Mouse (Mus musculus): ENCODE measurements at regions not wholly inside any gene's neighbourhood (a gene's known extent, or its start where the extent isn't known, plus 50 kb on each side); places are given as distances from the start of the nearest gene placed in this dataset.

DNA sequence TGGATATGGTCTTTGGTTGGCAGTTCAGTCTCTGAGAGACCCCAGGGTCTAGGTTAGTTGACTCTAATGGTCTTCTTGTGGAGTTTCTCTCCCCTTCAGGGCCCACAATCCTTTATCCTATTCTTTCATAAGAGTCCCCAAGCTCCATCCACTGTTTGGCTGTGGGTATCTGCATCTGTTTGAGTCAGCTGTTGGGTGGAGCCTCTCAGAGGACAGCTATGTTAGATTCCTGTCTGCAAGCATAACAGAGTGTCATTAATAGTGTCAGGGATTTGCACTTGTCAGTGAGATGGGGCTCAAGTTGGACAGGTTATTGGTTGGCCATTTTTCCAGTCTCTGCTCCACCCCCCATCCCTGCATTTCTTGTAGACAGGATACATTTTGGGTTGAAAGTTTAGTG is 306.9 kb upstream of the Eif4g2 start:
- no peaks in the 10 kb centered on the region for H3K36me3 ChIP-seq (ENCODE audit: control insufficient read depth, insufficient read depth)
- H3K9me3 ChIP-seq (replicated peaks; ENCODE audit: control insufficient read depth, low read length): no peaks in the 10 kb centered on the region
- ATAC-seq (replicated peaks; ENCODE audit: extremely low read depth, insufficient read depth, low FRiP score): no peak
- no peaks in the 10 kb centered on the region for H3K4me1 ChIP-seq (ENCODE audit: control insufficient read depth, insufficient read depth, low read length)
- no peak overlapping the region for H3K27ac ChIP-seq (ENCODE audit: low read length)
- no peak overlapping the region for H3K4me2 ChIP-seq (ENCODE audit: low read depth, low read length)
- H3K27me3 ChIP-seq (ENCODE audit: control insufficient read depth, insufficient read depth, low read length): no peaks in the 10 kb centered on the region
- H3K9ac ChIP-seq (ENCODE audit: low read length): no peak overlapping the region
- H3K4me3 ChIP-seq (ENCODE audit: low read length): no peak overlapping the region

DNA sequence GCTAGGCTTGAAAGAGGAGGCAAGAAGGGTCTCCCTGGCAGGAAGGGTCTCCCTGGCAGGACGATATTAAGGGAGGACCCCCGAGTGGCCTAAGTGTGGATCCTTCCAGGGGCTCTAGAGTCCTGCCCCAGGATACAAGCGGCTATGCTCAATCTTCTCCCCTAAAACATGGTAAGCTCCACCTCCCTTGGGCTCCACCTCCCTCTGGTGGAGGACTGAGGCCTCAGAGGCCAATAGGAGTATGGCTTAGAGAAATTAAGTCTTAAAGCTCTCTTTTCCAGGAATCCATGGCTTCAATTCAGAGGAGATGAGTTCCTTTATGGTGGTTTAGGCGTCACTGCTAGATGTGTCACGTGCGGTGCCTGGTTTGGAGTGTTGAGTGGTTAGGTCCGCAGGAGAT is 291.7 kb upstream of the Eif4g2 start:
- Histone ChIP-seq H3K4me3 (ENCODE audit: low read length) (no peak overlapping the region), H3K4me1 (ENCODE audit: control insufficient read depth, insufficient read depth, low read length) (peaks cover 9% of the 10 kb centered on the region), H3K4me2 (ENCODE audit: low read depth, low read length) (no peak overlapping the region), H3K27me3 (ENCODE audit: control insufficient read depth, insufficient read depth, low read length) (no peaks in the 10 kb centered on the region), H3K27ac (ENCODE audit: low read length) (no peak overlapping the region), H3K9me3 (replicated peaks; ENCODE audit: control insufficient read depth, low read length) (no peaks in the 10 kb centered on the region), H3K36me3 (ENCODE audit: control insufficient read depth, insufficient read depth) (no peaks in the 10 kb centered on the region), H3K9ac (ENCODE audit: low read length) (no peak overlapping the region)
- ATAC-seq (replicated peaks; ENCODE audit: extremely low read depth, insufficient read depth, low FRiP score): no peak
- 87% methylated on average over 7 of the region's 7 CpGs for WGBS

DNA sequence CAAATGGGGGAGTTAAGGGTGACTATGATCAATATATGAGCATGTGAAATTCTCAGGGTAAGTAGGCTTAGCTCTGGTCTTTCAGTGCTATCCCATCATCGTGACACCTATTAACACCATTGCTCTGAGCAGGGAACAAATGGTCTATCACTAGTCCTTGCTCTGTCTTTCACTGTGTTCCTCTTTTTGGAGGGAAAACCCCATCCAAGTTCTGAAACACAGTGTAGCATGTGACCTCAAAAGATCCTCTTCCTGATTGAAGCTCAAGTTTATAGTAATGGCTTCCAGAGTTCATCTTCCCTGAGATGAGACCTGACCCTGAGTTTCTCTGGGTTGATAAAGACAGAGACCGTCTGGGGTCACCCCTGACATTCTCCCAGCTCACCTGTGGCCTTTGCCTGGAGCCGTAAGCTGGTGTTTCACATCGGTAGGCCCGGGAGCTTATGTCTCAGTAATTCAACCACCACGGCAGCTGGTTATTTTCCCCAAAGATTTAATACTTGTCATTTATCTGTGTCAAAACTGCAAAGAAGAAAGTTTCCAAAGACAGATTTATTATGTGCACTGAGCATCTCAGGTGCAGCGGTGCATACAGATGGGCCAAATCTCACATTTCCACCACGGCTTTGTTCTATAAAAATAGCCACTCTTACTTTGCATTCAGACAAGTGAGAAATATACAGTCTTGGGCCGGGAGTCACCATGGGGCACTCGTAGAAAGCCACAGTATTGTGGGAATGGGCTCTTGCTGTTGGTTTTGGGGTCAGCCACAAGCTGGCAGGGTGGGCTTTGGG is 290.7 kb upstream of the Eif4g2 start:
- Histone ChIP-seq H3K9ac (ENCODE audit: low read length) (no peak overlapping the region), H3K4me2 (ENCODE audit: low read depth, low read length) (no peak overlapping the region), H3K36me3 (ENCODE audit: control insufficient read depth, insufficient read depth) (no peaks in the 10 kb centered on the region), H3K27me3 (ENCODE audit: control insufficient read depth, insufficient read depth, low read length) (no peaks in the 10 kb centered on the region), H3K4me1 (ENCODE audit: control insufficient read depth, insufficient read depth, low read length) (peaks cover 9% of the 10 kb centered on the region), H3K9me3 (replicated peaks; ENCODE audit: control insufficient read depth, low read length) (no peaks in the 10 kb centered on the region), H3K4me3 (ENCODE audit: low read length) (no peak overlapping the region), H3K27ac (ENCODE audit: low read length) (no peak overlapping the region)
- 84% methylated on average over 10 of the region's 10 CpGs for WGBS
- ATAC-seq (replicated peaks; ENCODE audit: extremely low read depth, insufficient read depth, low FRiP score): no peak

DNA sequence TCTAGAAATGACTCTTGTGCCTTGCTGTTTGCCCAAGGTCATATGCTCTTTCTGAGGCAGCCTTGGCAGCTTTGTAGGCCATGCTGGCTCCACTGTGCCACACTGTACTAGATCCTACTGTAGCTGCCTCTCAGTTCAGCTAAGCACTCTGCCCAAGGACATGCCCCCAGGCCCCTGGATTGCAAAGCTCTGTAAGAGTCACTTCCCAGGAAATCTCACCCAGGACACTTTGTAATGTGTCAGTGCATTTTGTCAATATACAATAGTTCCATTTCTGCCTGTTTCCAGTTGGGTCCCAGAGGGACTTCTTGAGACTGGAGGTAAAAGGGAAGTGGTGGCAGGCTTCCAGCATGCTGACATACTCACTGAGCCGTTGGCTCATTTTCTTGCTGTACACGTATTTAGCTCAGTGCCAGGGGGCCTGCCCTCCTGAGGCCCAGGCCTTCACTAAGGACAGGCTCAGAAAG is 287.6 kb upstream of the Eif4g2 start:
- H3K27ac ChIP-seq (ENCODE audit: low read length): peak overlapping the region; percentile 49; the same call in 1 of the 2 replicates
- peak; percentile 49; the same call in 1 of the 2 replicates for ATAC-seq (replicated peaks; ENCODE audit: extremely low read depth, insufficient read depth, low FRiP score)

DNA sequence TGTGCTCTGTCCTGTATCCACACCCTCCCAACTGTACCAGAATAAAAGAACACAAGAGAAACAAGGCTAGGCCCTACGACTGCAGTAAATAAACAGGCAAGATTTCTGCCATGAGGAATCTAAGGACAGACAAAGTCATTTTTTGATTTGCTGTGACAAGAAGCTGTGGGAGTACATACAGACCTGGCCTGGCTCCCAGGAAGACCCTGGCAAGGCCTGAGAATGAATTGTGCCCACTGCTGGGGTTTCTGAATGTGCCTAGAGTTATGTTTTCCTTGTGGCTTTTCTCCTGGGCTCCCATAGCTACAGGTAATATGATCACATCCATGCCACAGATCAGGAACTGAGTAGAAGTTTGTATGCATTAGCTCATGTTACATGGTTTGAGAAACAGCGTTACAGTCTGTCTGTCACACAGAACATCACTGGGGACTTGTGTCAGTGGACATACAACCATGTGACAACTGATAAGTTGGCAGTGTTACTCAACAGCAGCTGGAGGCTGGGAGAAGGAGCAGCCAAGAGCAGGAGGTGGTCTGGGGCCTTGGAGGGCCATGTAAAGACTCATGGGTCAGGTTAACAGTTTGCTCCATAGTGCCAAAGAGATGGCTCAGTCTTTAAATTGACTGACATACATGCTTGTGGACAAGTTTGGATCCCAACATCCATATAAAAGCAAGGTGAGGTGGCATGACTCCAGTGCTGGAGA is 285.6 kb upstream of the Eif4g2 start:
- H3K27me3 ChIP-seq (ENCODE audit: control insufficient read depth, insufficient read depth, low read length): no peaks in the 10 kb centered on the region
- no peak overlapping the region for H3K9ac ChIP-seq (ENCODE audit: low read length)
- 39% methylated on average over 2 of the region's 2 CpGs for WGBS
- no peaks in the 10 kb centered on the region for H3K9me3 ChIP-seq (replicated peaks; ENCODE audit: control insufficient read depth, low read length)
- H3K36me3 ChIP-seq (ENCODE audit: control insufficient read depth, insufficient read depth): no peaks in the 10 kb centered on the region
- H3K4me2 ChIP-seq (ENCODE audit: low read depth, low read length): no peak overlapping the region
- no peak for ATAC-seq (replicated peaks; ENCODE audit: extremely low read depth, insufficient read depth, low FRiP score)
- peaks cover 9% of the 10 kb centered on the region for H3K4me1 ChIP-seq (ENCODE audit: control insufficient read depth, insufficient read depth, low read length)
- H3K27ac ChIP-seq (ENCODE audit: low read length): no peak overlapping the region
- no peak overlapping the region for H3K4me3 ChIP-seq (ENCODE audit: low read length)

More for the DNA sequence above, 287.6 kb upstream of the Eif4g2 start:
- H3K9me3 ChIP-seq (replicated peaks; ENCODE audit: control insufficient read depth, low read length): no peaks in the 10 kb centered on the region
- H3K4me1 ChIP-seq (ENCODE audit: control insufficient read depth, insufficient read depth, low read length): peaks cover 9% of the 10 kb centered on the region
- H3K4me3 ChIP-seq (ENCODE audit: low read length): no peak overlapping the region
- H3K36me3 ChIP-seq (ENCODE audit: control insufficient read depth, insufficient read depth): no peaks in the 10 kb centered on the region
- 8% methylated on average over 2 of the region's 2 CpGs for WGBS
- H3K9ac ChIP-seq (ENCODE audit: low read length): 0 out of 2 replicates have a peak overlapping the region, but pooled peaks have one; percentile 15
- no peak overlapping the region for H3K4me2 ChIP-seq (ENCODE audit: low read depth, low read length)
- no peaks in the 10 kb centered on the region for H3K27me3 ChIP-seq (ENCODE audit: control insufficient read depth, insufficient read depth, low read length)

DNA sequence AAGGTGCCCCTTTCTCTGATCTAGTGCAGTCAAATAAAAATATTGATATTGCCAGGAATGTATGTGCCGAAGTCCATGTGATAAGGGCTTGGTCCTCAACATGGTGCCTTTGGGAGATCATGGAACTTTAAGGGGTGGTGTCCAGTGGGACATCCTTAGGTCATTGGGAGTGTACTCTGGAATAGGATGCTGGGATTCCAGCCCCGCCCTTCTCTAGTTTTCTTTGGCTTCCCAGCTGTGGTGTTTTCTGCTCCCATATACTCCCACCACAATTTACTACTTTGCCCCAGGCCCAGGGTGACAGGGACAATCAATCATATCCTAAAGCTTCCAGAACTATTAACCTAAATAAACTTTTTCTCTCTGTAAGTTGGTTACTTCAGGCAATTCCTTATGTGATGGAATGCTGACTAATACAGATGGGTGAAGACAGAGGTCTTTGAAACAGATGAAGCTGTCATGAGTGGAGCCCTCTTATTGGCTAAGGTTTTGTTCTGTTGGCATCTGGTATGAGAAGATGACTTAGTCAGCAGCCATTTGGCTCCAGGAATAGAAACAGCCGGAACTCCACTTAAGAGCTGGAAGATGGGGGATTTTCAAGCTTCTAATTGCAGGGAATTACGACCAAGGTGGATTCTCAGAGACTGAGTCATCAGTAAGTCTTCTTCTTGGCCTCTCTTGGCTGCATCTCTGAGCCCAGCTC is 284.3 kb upstream of the Eif4g2 start:
- Histone ChIP-seq H3K9me3 (replicated peaks; ENCODE audit: control insufficient read depth, low read length) (no peaks in the 10 kb centered on the region), H3K9ac (ENCODE audit: low read length) (no peak overlapping the region), H3K4me1 (ENCODE audit: control insufficient read depth, insufficient read depth, low read length) (peaks cover 9% of the 10 kb centered on the region), H3K36me3 (ENCODE audit: control insufficient read depth, insufficient read depth) (no peaks in the 10 kb centered on the region), H3K27me3 (ENCODE audit: control insufficient read depth, insufficient read depth, low read length) (no peaks in the 10 kb centered on the region), H3K4me2 (ENCODE audit: low read depth, low read length) (no peak overlapping the region), H3K4me3 (ENCODE audit: low read length) (no peak overlapping the region), H3K27ac (ENCODE audit: low read length) (no peak overlapping the region)
- 64% methylated on average over 4 of the region's 4 CpGs for WGBS
- no peak for ATAC-seq (replicated peaks; ENCODE audit: extremely low read depth, insufficient read depth, low FRiP score)

DNA sequence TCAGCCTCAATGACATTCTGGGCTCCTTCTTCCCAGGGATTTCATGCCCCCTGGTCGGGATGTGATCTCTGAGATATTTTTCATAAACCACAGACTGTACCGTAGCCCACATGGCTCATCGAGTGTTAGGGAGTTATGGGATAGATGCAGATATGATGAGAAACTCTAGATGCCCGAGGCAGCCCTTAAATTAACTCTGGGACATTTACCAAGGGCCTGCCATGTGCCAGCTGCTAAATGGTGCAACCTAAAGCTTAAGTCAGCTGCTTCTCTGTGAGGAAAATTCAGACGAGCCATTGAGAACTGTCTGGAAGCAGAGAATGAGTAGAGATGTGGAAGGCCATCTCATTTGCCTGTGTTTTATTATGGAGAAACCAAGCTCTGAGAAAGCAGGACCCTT is 282.6 kb upstream of the Eif4g2 start:
- Histone ChIP-seq H3K4me1 (ENCODE audit: control insufficient read depth, insufficient read depth, low read length) (peaks cover 2% of the 10 kb centered on the region), H3K27me3 (ENCODE audit: control insufficient read depth, insufficient read depth, low read length) (no peaks in the 10 kb centered on the region), H3K27ac (ENCODE audit: low read length) (no peak overlapping the region), H3K4me3 (ENCODE audit: low read length) (no peak overlapping the region), H3K9ac (ENCODE audit: low read length) (no peak overlapping the region), H3K4me2 (ENCODE audit: low read depth, low read length) (no peak overlapping the region), H3K36me3 (ENCODE audit: control insufficient read depth, insufficient read depth) (no peaks in the 10 kb centered on the region), H3K9me3 (replicated peaks; ENCODE audit: control insufficient read depth, low read length) (no peaks in the 10 kb centered on the region)
- 74% methylated on average over 5 of the region's 5 CpGs for WGBS
- no peak for ATAC-seq (replicated peaks; ENCODE audit: extremely low read depth, insufficient read depth, low FRiP score)

DNA sequence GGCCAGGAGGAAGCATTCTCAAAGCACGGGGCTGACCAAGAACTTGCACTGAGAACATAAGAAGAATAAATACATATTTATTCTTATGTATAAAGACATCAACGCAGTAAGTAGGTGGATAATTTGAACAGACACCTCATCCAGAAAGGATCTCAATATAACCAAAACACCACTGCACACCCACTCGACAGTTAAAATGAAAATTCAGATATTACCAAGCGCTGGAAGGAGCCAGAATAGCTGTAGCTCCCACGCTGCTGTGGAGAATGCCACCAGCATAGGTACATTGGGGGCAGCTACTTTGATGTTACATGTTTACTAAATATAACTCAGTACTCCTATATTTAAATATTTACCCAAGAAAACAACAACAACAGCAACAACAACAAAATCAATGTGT is 280.4 kb upstream of the Eif4g2 start:
- Histone ChIP-seq H3K9ac (ENCODE audit: low read length) (no peak overlapping the region), H3K27ac (ENCODE audit: low read length) (no peak overlapping the region), H3K4me2 (ENCODE audit: low read depth, low read length) (no peak overlapping the region), H3K4me1 (ENCODE audit: control insufficient read depth, insufficient read depth, low read length) (no peaks in the 10 kb centered on the region), H3K36me3 (ENCODE audit: control insufficient read depth, insufficient read depth) (no peaks in the 10 kb centered on the region), H3K4me3 (ENCODE audit: low read length) (no peak overlapping the region), H3K27me3 (ENCODE audit: control insufficient read depth, insufficient read depth, low read length) (no peaks in the 10 kb centered on the region), H3K9me3 (replicated peaks; ENCODE audit: control insufficient read depth, low read length) (no peaks in the 10 kb centered on the region)
- no peak for ATAC-seq (replicated peaks; ENCODE audit: extremely low read depth, insufficient read depth, low FRiP score)
- 76% methylated on average over 5 of the region's 5 CpGs for WGBS

DNA sequence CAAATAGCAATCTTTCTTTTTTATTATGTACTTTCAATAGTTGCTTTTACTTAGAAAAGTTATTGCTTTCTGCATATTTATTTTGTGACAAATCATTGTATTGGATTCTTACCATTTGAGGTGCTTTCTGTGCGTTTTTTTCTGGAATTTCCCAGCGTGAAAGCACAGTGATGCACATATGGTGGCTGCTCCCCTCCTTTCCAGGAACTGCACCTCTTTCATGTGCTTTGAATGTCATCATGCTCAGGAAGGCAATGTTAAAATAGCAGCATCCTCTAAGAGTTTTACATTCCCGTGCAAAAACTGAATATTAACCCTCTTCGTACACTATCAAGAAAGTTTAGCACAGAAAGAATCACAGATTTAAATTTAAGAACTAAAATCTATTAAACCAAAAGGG is 279.8 kb upstream of the Eif4g2 start:
- Histone ChIP-seq H3K9me3 (replicated peaks; ENCODE audit: control insufficient read depth, low read length) (no peaks in the 10 kb centered on the region), H3K4me1 (ENCODE audit: control insufficient read depth, insufficient read depth, low read length) (no peaks in the 10 kb centered on the region), H3K9ac (ENCODE audit: low read length) (no peak overlapping the region), H3K4me3 (ENCODE audit: low read length) (no peak overlapping the region), H3K36me3 (ENCODE audit: control insufficient read depth, insufficient read depth) (no peaks in the 10 kb centered on the region), H3K27me3 (ENCODE audit: control insufficient read depth, insufficient read depth, low read length) (no peaks in the 10 kb centered on the region), H3K27ac (ENCODE audit: low read length) (no peak overlapping the region), H3K4me2 (ENCODE audit: low read depth, low read length) (no peak overlapping the region)
- 72% methylated on average over 4 of the region's 4 CpGs for WGBS
- no peak for ATAC-seq (replicated peaks; ENCODE audit: extremely low read depth, insufficient read depth, low FRiP score)
